ENCODE assay signal across 12 mouse cellular contexts in genomic region chrX:11254062-11254461, GRCm38 (mm10). TPM values are rescaled to one million over a fixed set of nuclear protein-coding genes. Genes with fewer than 3 reads are reported as not detected.
DNase-seq lines count a peak whose midpoint lies in the region; ATAC-seq and TF ChIP-seq lines count a peak whose summit lies in the region.
"Had no signal": no experiment of that assay in that cellular context is flagged by ENCODE, and none has a peak within 500 bp of the region (broad histone marks: within the 10 kb centered on the region; RNA-seq: fewer than 3 reads in every experiment).

No protein-coding gene starts in this region.

- no peaks in the 10 kb centered on the region for H3K36me3 ChIP-seq in heart, embryonic 15.5 days
- H3K36me3 ChIP-seq in liver, postnatal 0 days (replicated peaks; ENCODE audit: insufficient read depth, low read length), result no peaks in the 10 kb centered on the region
- H3K36me3 ChIP-seq: G1E; limb, embryonic 12.5 days had no signal

- no peak overlapping the region for H3K4me2 ChIP-seq in heart, embryonic 15.5 days
- no peak overlapping the region for H3K4me2 ChIP-seq in liver, postnatal 0 days (ENCODE audit: low read depth, low read length)
- H3K4me2 ChIP-seq: limb, embryonic 12.5 days had no signal

- H3K27ac ChIP-seq in heart, embryonic 15.5 days, result peak overlapping the region; percentile 26; the same call in 1 of the 2 replicates
- H3K27ac ChIP-seq in liver, postnatal 0 days (ENCODE audit: low read depth), result no peak overlapping the region
- H3K27ac ChIP-seq: limb, embryonic 12.5 days had no signal

- no peak for DNase-seq in heart, postnatal 4 days
- peak; percentile 6 for DNase-seq in adrenal gland, postnatal 25 days
- peak; percentile 50 to 64 for DNase-seq in layer of hippocampus, adult 18-20 months (ENCODE audit: low spot score in 2 of 2)
- no peak for DNase-seq in liver, postnatal 0 days
- no peak for DNase-seq in gastrocnemius, postnatal 4 days (ENCODE audit: low spot score in 2 of 2)
- DNase-seq: cerebellum, adult 9-10 months; gastrocnemius, postnatal 14 days had no signal

- ATAC-seq in heart, embryonic 15.5 days (replicated peaks; ENCODE audit: insufficient number of reproducible peaks, insufficient read depth, low FRiP score, low read depth), result no peak
- ATAC-seq in megakaryocyte progenitor cell, adult 5-6 weeks (replicated peaks; ENCODE audit: poor library complexity), result peak; percentile 58; the same call in 1 of the 2 replicates
- no peak for ATAC-seq in cerebellum, adult (ENCODE audit: insufficient number of reproducible peaks, low FRiP score, low TSS enrichment)
- no peak for ATAC-seq in liver, postnatal 0 days

- no peak overlapping the region for H3K9ac ChIP-seq in heart, embryonic 15.5 days
- H3K9ac ChIP-seq in liver, postnatal 0 days (replicated peaks), result no peak overlapping the region
- H3K9ac ChIP-seq: limb, embryonic 12.5 days had no signal

- H3K4me3 ChIP-seq in heart, embryonic 15.5 days, result no peak overlapping the region
- no peak overlapping the region for H3K4me3 ChIP-seq in liver, postnatal 0 days (ENCODE audit: low read depth, low read length)
- H3K4me3 ChIP-seq: limb, embryonic 12.5 days had no signal

- H3K4me1 ChIP-seq in heart, embryonic 15.5 days (replicated peaks), result no peaks in the 10 kb centered on the region; the same call in 1 of the 2 replicates
- H3K4me1 ChIP-seq in liver, postnatal 0 days (ENCODE audit: insufficient read depth), result no peaks in the 10 kb centered on the region

- WGBS in heart, embryonic 15.5 days, result 57% methylated on average over 5 of the region's 5 CpGs
- WGBS in liver, postnatal 0 days (ENCODE audit: insufficient replicate concordance), result 34% methylated on average over 5 of the region's 5 CpGs

- TF ChIP-seq CTCF in liver, postnatal 0 days (IDR thresholded peaks at IDR 0.05; ENCODE audit: low read depth), result no peak

- H3K9me3 ChIP-seq in heart, embryonic 15.5 days (replicated peaks), result no peaks in the 10 kb centered on the region
- H3K9me3 ChIP-seq in liver, postnatal 0 days (ENCODE audit: low read length), result no peaks in the 10 kb centered on the region
- H3K9me3 ChIP-seq: G1E; limb, embryonic 12.5 days had no signal

- H3K27me3 ChIP-seq in heart, embryonic 15.5 days, result peaks cover 4% of the 10 kb centered on the region; the same call in 1 of the 2 replicates
- no peaks in the 10 kb centered on the region for H3K27me3 ChIP-seq in liver, postnatal 0 days (ENCODE audit: insufficient read depth, low read length)

- no peak for TF ChIP-seq EP300 in liver, postnatal 0 days (IDR thresholded peaks at IDR 0.05; ENCODE audit: low read depth)

RNA-seq across cellular contexts. Expression of gene H2al1a, which starts 45.0 kb away (rescaled TPM):
- polyA plus RNA-seq in heart, embryonic 15.5 days (2015; fragmentation: Nextera tagmentation; extraction: Ambion mirVana), result not detected in 2 replicates
- not detected for total RNA-seq in heart, postnatal 4 days (2021)
- not detected in 2 replicates for total RNA-seq in adrenal gland, postnatal 25 days (2021)
- not detected for total RNA-seq in layer of hippocampus, adult 18-20 months (2021)
- not detected in 2 replicates for total RNA-seq in megakaryocyte progenitor cell, adult 5-6 weeks (2015)
- not detected in 2 replicates for total RNA-seq in megakaryocyte progenitor cell, adult 5-6 weeks (2017)
- not detected in 2 replicates for polyA plus RNA-seq in liver, postnatal 0 days (2015; fragmentation: Nextera tagmentation; extraction: Ambion mirVana)
- not detected for total RNA-seq in gastrocnemius, postnatal 4 days (2021)
- total RNA-seq: G1E; gastrocnemius, postnatal 14 days had no signal
- polyA plus RNA-seq: G1E; limb, embryonic 12.5 days had no signal

RNA-seq across cellular contexts. Expression of gene H2al1b, which starts 48.2 kb away (rescaled TPM):
- polyA plus RNA-seq in heart, embryonic 15.5 days (2015; fragmentation: Nextera tagmentation; extraction: Ambion mirVana), result not detected in 2 replicates
- total RNA-seq in heart, postnatal 4 days (2021), result not detected
- not detected in 2 replicates for total RNA-seq in adrenal gland, postnatal 25 days (2021)
- total RNA-seq in layer of hippocampus, adult 18-20 months (2021), result not detected
- total RNA-seq in megakaryocyte progenitor cell, adult 5-6 weeks (2015), result not detected in 2 replicates
- total RNA-seq in megakaryocyte progenitor cell, adult 5-6 weeks (2017), result not detected in 2 replicates
- not detected in 2 replicates for polyA plus RNA-seq in liver, postnatal 0 days (2015; fragmentation: Nextera tagmentation; extraction: Ambion mirVana)
- total RNA-seq in gastrocnemius, postnatal 4 days (2021), result not detected
- total RNA-seq: G1E; gastrocnemius, postnatal 14 days had no signal
- polyA plus RNA-seq: G1E; limb, embryonic 12.5 days had no signal

RNA-seq across cellular contexts. Expression of gene H2al1c, which starts 51.4 kb away (rescaled TPM):
- polyA plus RNA-seq in heart, embryonic 15.5 days (2015; fragmentation: Nextera tagmentation; extraction: Ambion mirVana), result not detected in 2 replicates
- total RNA-seq in heart, postnatal 4 days (2021), result not detected
- not detected in 2 replicates for total RNA-seq in adrenal gland, postnatal 25 days (2021)
- total RNA-seq in layer of hippocampus, adult 18-20 months (2021), result not detected
- not detected in 2 replicates for total RNA-seq in megakaryocyte progenitor cell, adult 5-6 weeks (2015)
- not detected in 2 replicates for total RNA-seq in megakaryocyte progenitor cell, adult 5-6 weeks (2017)
- not detected in 2 replicates for polyA plus RNA-seq in liver, postnatal 0 days (2015; fragmentation: Nextera tagmentation; extraction: Ambion mirVana)
- not detected for total RNA-seq in gastrocnemius, postnatal 4 days (2021)
- total RNA-seq: G1E; gastrocnemius, postnatal 14 days had no signal
- polyA plus RNA-seq: G1E; limb, embryonic 12.5 days had no signal

RNA-seq across cellular contexts. Expression of gene H2al1d, which starts 54.6 kb away (rescaled TPM):
- polyA plus RNA-seq in heart, embryonic 15.5 days (2015; fragmentation: Nextera tagmentation; extraction: Ambion mirVana), result not detected in 2 replicates
- not detected for total RNA-seq in heart, postnatal 4 days (2021)
- total RNA-seq in adrenal gland, postnatal 25 days (2021), result not detected in 2 replicates
- not detected for total RNA-seq in layer of hippocampus, adult 18-20 months (2021)
- total RNA-seq in megakaryocyte progenitor cell, adult 5-6 weeks (2015), result not detected in 2 replicates
- not detected in 2 replicates for total RNA-seq in megakaryocyte progenitor cell, adult 5-6 weeks (2017)
- polyA plus RNA-seq in liver, postnatal 0 days (2015; fragmentation: Nextera tagmentation; extraction: Ambion mirVana), result not detected in 2 replicates
- not detected for total RNA-seq in gastrocnemius, postnatal 4 days (2021)
- total RNA-seq: G1E; gastrocnemius, postnatal 14 days had no signal
- polyA plus RNA-seq: G1E; limb, embryonic 12.5 days had no signal

RNA-seq across cellular contexts. Expression of gene H2al1e, which starts 57.7 kb away (rescaled TPM):
- polyA plus RNA-seq in heart, embryonic 15.5 days (2015; fragmentation: Nextera tagmentation; extraction: Ambion mirVana), result not detected in 2 replicates
- not detected for total RNA-seq in heart, postnatal 4 days (2021)
- total RNA-seq in adrenal gland, postnatal 25 days (2021), result not detected in 2 replicates
- total RNA-seq in layer of hippocampus, adult 18-20 months (2021), result not detected
- total RNA-seq in megakaryocyte progenitor cell, adult 5-6 weeks (2015), result not detected in 2 replicates
- not detected in 2 replicates for total RNA-seq in megakaryocyte progenitor cell, adult 5-6 weeks (2017)
- polyA plus RNA-seq in liver, postnatal 0 days (2015; fragmentation: Nextera tagmentation; extraction: Ambion mirVana), result not detected in 2 replicates
- not detected for total RNA-seq in gastrocnemius, postnatal 4 days (2021)
- total RNA-seq: G1E; gastrocnemius, postnatal 14 days had no signal
- polyA plus RNA-seq: G1E; limb, embryonic 12.5 days had no signal

Comparison
In these comparisons a context has a peak if more than half of its experiments do, and no peak if none do; other contexts are left out.
1. DNase-seq: peak in adrenal gland, postnatal 25 days (single experiment) and layer of hippocampus, adult 18-20 months (2 of 2); none in heart, postnatal 4 days (single experiment), liver, postnatal 0 days (single experiment) and gastrocnemius, postnatal 4 days (0 of 2).